Mouse (Mus musculus) v-Abl transformed pro-B cells (cell line): Measurements from ENCODE around the gene Sars.

Source experiments
- in situ Hi-C, 2 experiments: fragments of 400-800 bp; cut with MboI; formaldehyde crosslinking; loops; one replicate each; pipeline ENCODE4 v1.15.1; 2025; ENCODE audit not compliant: unreplicated experiment in 2 of 2

The Sars gene

GRCm38 (mm10) chr3:108432542-108433187 lies 12.3 kb downstream of the Sars start:
- in situ Hi-C loops, result no loop called here

GRCm38 (mm10) chr3:108425624-108426018 lies 19.4 kb downstream of the Sars start:
- in situ Hi-C loops, result no loop called here

- in situ Hi-C loops, result no loop called here
Observed at GRCm38 (mm10) chr3:108424944-108425623, 19.9 kb downstream of the Sars start.

GRCm38 (mm10) chr3:108423844-108424801 lies 20.9 kb downstream of the Sars start:
- in situ Hi-C loops, result no loop called here

GRCm38 (mm10) chr3:108423006-108423405 lies 22.0 kb downstream of the Sars start:
- in situ Hi-C loops, result no loop called here

- in situ Hi-C loops, result no loop called here
Observed at GRCm38 (mm10) chr3:108415831-108416223, 29.2 kb downstream of the Sars start.

GRCm38 (mm10) chr3:108414857-108415830 lies 29.9 kb downstream of the Sars start, which contains the start of gene Celsr2:
Gene Celsr2, minus strand, starts transcription at chr3:108415552.
- in situ Hi-C loops, result no loop called here

GRCm38 (mm10) chr3:108413634-108414360 lies 31.2 kb downstream of the Sars start:
- in situ Hi-C loops, result no loop called here

- in situ Hi-C loops, result no loop called here
Observed at GRCm38 (mm10) chr3:108411754-108412121, 33.3 kb downstream of the Sars start.

- in situ Hi-C loops, result no loop called here
Observed at GRCm38 (mm10) chr3:108411026-108411753, 33.8 kb downstream of the Sars start.

- in situ Hi-C loops, result no loop called here
Observed at GRCm38 (mm10) chr3:108410359-108410714, 34.7 kb downstream of the Sars start.

GRCm38 (mm10) chr3:108409656-108410358 lies 35.2 kb downstream of the Sars start:
- in situ Hi-C loops, result loop anchor here (10.0 kb wide), 4 partner anchors 145 to 1085 kb away; no protein-coding TSS in a partner anchor

- in situ Hi-C loops, result loop anchor here (10.0 kb wide), 4 partner anchors 146 to 1086 kb away; no protein-coding TSS in a partner anchor
Observed at GRCm38 (mm10) chr3:108408517-108409008, 36.4 kb downstream of the Sars start.

- in situ Hi-C loops, result loop anchor here (10.0 kb wide), 4 partner anchors 148 to 1088 kb away; no protein-coding TSS in a partner anchor
Observed at GRCm38 (mm10) chr3:108406306-108406885, 38.6 kb downstream of the Sars start.

- in situ Hi-C loops, result loop anchor here (10.0 kb wide), 4 partner anchors 149 to 1089 kb away; no protein-coding TSS in a partner anchor
Observed at GRCm38 (mm10) chr3:108405536-108406305, 39.3 kb downstream of the Sars start.

GRCm38 (mm10) chr3:108402528-108402920 lies 42.5 kb downstream of the Sars start:
- in situ Hi-C loops, result loop anchor here (5.0 to 10.0 kb wide), 5 partner anchors 152 to 1092 kb away; no protein-coding TSS in a partner anchor
